Mouse (Mus musculus) spleen, embryonic (tissue): Measurements from ENCODE around the gene Hacd3.

ENCODE experiments used
- CTCF ChIA-PET: fragments of 350-600 bp; sonication (Branson Sonifier 250); formaldehyde crosslinking; loops from one replicate; lab custom pipeline; 2022; lab: Charles Lee

Gene Hacd3

GRCm38 (mm10) chr9:65020991-65021886 is at the start of gene Hacd3:
TSS of gene Hacd3 (minus strand) at chr9:65021693.
- CTCF ChIA-PET = interaction anchor here (0.6 to 0.7 kb wide), 2 partner anchors 209 to 341 kb away, joined by 3 to 4 read pairs; no protein-coding TSS in a partner anchor

GRCm38 (mm10) chr9:65070587-65070986 is 49.1 kb upstream of the Hacd3 start:
- CTCF ChIA-PET = interaction anchor here (0.5 kb wide), 1 partner anchor 10 kb away, joined by 5 read pairs; no protein-coding TSS in a partner anchor

GRCm38 (mm10) chr9:65064251-65064650 is 42.8 kb upstream of the Hacd3 start:
- CTCF ChIA-PET = no interaction called here

GRCm38 (mm10) chr9:65050981-65051380 is 29.5 kb upstream of the Hacd3 start:
- CTCF ChIA-PET = no interaction called here

GRCm38 (mm10) chr9:65049422-65049821 is 27.9 kb upstream of the Hacd3 start:
- CTCF ChIA-PET = no interaction called here

GRCm38 (mm10) chr9:65046993-65047392 is 25.5 kb upstream of the Hacd3 start:
- CTCF ChIA-PET = no interaction called here

GRCm38 (mm10) chr9:65041430-65041829 is 19.9 kb upstream of the Hacd3 start:
- CTCF ChIA-PET = no interaction called here

GRCm38 (mm10) chr9:65036861-65037260 is 15.4 kb upstream of the Hacd3 start:
- CTCF ChIA-PET = no interaction called here

GRCm38 (mm10) chr9:65036456-65036855 is 15.0 kb upstream of the Hacd3 start:
- CTCF ChIA-PET = no interaction called here

GRCm38 (mm10) chr9:65032269-65033108 is 11.0 kb upstream of the Hacd3 start, which contains the start of gene Dpp8:
TSS of gene Dpp8 (plus strand) at chr9:65032414.
- CTCF ChIA-PET = interaction anchor here (0.8 to 0.9 kb wide), 2 partner anchors 124 to 248 kb away, joined by 3 read pairs; no protein-coding TSS in a partner anchor

- CTCF ChIA-PET = interaction anchor here (0.7 kb wide), 1 partner anchor 29 kb away, joined by 4 read pairs; no protein-coding TSS in a partner anchor
These were observed 10.4 kb upstream of the Hacd3 start for GRCm38 (mm10) chr9:65031894-65032268.

- CTCF ChIA-PET = interaction anchor here (0.6 to 0.7 kb wide), 2 partner anchors 28 to 56 kb away, joined by 3 to 4 read pairs; no protein-coding TSS in a partner anchor
These were observed 9.9 kb upstream of the Hacd3 start for GRCm38 (mm10) chr9:65031355-65031754.

- CTCF ChIA-PET = no interaction called here
These were observed 6.8 kb upstream of the Hacd3 start for GRCm38 (mm10) chr9:65028313-65028712.

GRCm38 (mm10) chr9:65027241-65027640 is 5.7 kb upstream of the Hacd3 start:
- CTCF ChIA-PET = no interaction called here

- CTCF ChIA-PET = no interaction called here
These were observed 2.0 kb upstream of the Hacd3 start for GRCm38 (mm10) chr9:65023447-65023846.

- CTCF ChIA-PET = no interaction called here
These were observed 1.2 kb upstream of the Hacd3 start for GRCm38 (mm10) chr9:65022580-65023135.

GRCm38 (mm10) chr9:65021887-65022579 is 540 bp upstream of the Hacd3 start:
- CTCF ChIA-PET = no interaction called here

- CTCF ChIA-PET = no interaction called here
These were observed 1.4 kb downstream of the Hacd3 start for GRCm38 (mm10) chr9:65020128-65020527.

- CTCF ChIA-PET = no interaction called here
These were observed 2.3 kb downstream of the Hacd3 start for GRCm38 (mm10) chr9:65019146-65019545.

GRCm38 (mm10) chr9:65018588-65019121 is 2.8 kb downstream of the Hacd3 start:
- CTCF ChIA-PET = no interaction called here

- CTCF ChIA-PET = no interaction called here
These were observed 3.6 kb downstream of the Hacd3 start for GRCm38 (mm10) chr9:65017896-65018295.
